Mouse (Mus musculus) splenic B cell, adult 2 months (primary cell): ENCODE data around the gene Fthl17b.
A peak's percentile ranks its signal among the peaks of the same experiment; 100 is the strongest.
"Not testable (repeated sequence)": the region's sequence is repeated elsewhere in the genome, so short reads cannot be mapped to it uniquely, and the experiment has no call there.

Experiments used
- DNase-seq: peaks from one replicate; pipeline ENCODE4 v3.0.0-alpha.2; 2011; ENCODE audit warnings: low read depth, low spot score
- H3K27me3 ChIP-seq: 2 replicates; pipeline ENCODE4 v1.6.1; 2012; ENCODE audit warnings: mild to moderate bottlenecking, low read length, moderate library complexity, mixed read lengths; ENCODE audit not compliant: control insufficient read depth, poor library complexity, insufficient read depth, severe bottlenecking
- H3K36me3 ChIP-seq: 2 replicates; pipeline ENCODE4 v1.6.1; 2012; ENCODE audit warnings: mild to moderate bottlenecking, low read length, moderate library complexity, mixed read lengths; ENCODE audit not compliant: control insufficient read depth, poor library complexity, insufficient read depth, severe bottlenecking

Gene Fthl17b

GRCm38 (mm10) chrX:8962875-8963274 is at the start of gene Fthl17b:
TSS of gene Fthl17b (minus strand) at chrX:8962975.
- DNase-seq, H3K27me3 ChIP-seq, H3K36me3 ChIP-seq: not testable (repeated sequence)

GRCm38 (mm10) chrX:8986655-8987054 is 23.9 kb upstream of the Fthl17b start, which contains the start of gene Fthl17d:
TSS of gene Fthl17d (minus strand) at chrX:8986755.
- not testable (repeated sequence) for DNase-seq, H3K27me3 ChIP-seq, H3K36me3 ChIP-seq

GRCm38 (mm10) chrX:8976459-8976858 is 13.7 kb upstream of the Fthl17b start, which contains the start of gene Fthl17c:
TSS of gene Fthl17c (minus strand) at chrX:8976559.
- DNase-seq, H3K36me3 ChIP-seq, H3K27me3 ChIP-seq: not testable (repeated sequence)

- DNase-seq, H3K36me3 ChIP-seq, H3K27me3 ChIP-seq: not testable (repeated sequence)
Measured at GRCm38 (mm10) chrX:8964618-8965017, 1.8 kb upstream of the Fthl17b start.

GRCm38 (mm10) chrX:8948130-8948805 is 14.5 kb downstream of the Fthl17b start:
- peak; percentile 32 for DNase-seq
- H3K36me3 ChIP-seq: not testable (repeated sequence)

GRCm38 (mm10) chrX:8944041-8944440 is 18.7 kb downstream of the Fthl17b start:
- H3K27me3 ChIP-seq: no peaks in the 10 kb centered on the region

More at GRCm38 (mm10) chrX:8948130-8948805, 14.5 kb downstream of the Fthl17b start:
- H3K27me3 ChIP-seq: not testable (repeated sequence)

GRCm38 (mm10) chrX:8927308-8927707 is 35.5 kb downstream of the Fthl17b start:
- no peaks in the 10 kb centered on the region for H3K36me3 ChIP-seq
- DNase-seq: no peak

More at GRCm38 (mm10) chrX:8944041-8944440, 18.7 kb downstream of the Fthl17b start:
- no peaks in the 10 kb centered on the region for H3K36me3 ChIP-seq
- DNase-seq: no peak

GRCm38 (mm10) chrX:8921813-8922607 is 40.8 kb downstream of the Fthl17b start:
- no peaks in the 10 kb centered on the region for H3K27me3 ChIP-seq
- no peak for DNase-seq

More at GRCm38 (mm10) chrX:8927308-8927707, 35.5 kb downstream of the Fthl17b start:
- H3K27me3 ChIP-seq: no peaks in the 10 kb centered on the region

GRCm38 (mm10) chrX:8921080-8921479 is 41.7 kb downstream of the Fthl17b start:
- DNase-seq: no peak
- Histone ChIP-seq H3K36me3 (no peaks in the 10 kb centered on the region), H3K27me3 (no peaks in the 10 kb centered on the region)

More at GRCm38 (mm10) chrX:8921813-8922607, 40.8 kb downstream of the Fthl17b start:
- no peaks in the 10 kb centered on the region for H3K36me3 ChIP-seq
